Comparison of ENCODE assay signal across 9 mouse cellular contexts in genomic region chr14:69556820-69557219, GRCm38 (mm10). TPM values are rescaled to one million over a fixed set of nuclear protein-coding genes. Genes with fewer than 3 reads are reported as not detected.
"Had no signal": no experiment of that assay in that cellular context is flagged by ENCODE, and none has a peak within 500 bp of the region (broad histone marks: within the 10 kb centered on the region; RNA-seq: fewer than 3 reads in every experiment).

No protein-coding gene starts in this region.

RNA-seq across cellular contexts. Expression of gene Gm27179, which starts 44.5 kb away (rescaled TPM):
- total RNA-seq: forebrain, postnatal 0 days; gastrocnemius, adult 18-20 months; gastrocnemius, adult 2 months; gastrocnemius, adult 8-10 months; gastrocnemius, postnatal 25 days; gastrocnemius, postnatal 36 days; heart, adult 18-20 months; heart, adult 2 months; heart, adult 8-10 months had no signal

RNA-seq across cellular contexts. Expression of gene Gm16867, which starts 53.7 kb away (rescaled TPM):
- total RNA-seq: forebrain, postnatal 0 days had no signal
